Mouse (Mus musculus): ENCODE data around the gene Triobp. TPM values are rescaled to one million over a fixed set of nuclear protein-coding genes. Genes with fewer than 3 reads are reported as not detected.

Triobp gene
- total RNA-seq, 1 experiment, result 30.6 TPM

DNA sequence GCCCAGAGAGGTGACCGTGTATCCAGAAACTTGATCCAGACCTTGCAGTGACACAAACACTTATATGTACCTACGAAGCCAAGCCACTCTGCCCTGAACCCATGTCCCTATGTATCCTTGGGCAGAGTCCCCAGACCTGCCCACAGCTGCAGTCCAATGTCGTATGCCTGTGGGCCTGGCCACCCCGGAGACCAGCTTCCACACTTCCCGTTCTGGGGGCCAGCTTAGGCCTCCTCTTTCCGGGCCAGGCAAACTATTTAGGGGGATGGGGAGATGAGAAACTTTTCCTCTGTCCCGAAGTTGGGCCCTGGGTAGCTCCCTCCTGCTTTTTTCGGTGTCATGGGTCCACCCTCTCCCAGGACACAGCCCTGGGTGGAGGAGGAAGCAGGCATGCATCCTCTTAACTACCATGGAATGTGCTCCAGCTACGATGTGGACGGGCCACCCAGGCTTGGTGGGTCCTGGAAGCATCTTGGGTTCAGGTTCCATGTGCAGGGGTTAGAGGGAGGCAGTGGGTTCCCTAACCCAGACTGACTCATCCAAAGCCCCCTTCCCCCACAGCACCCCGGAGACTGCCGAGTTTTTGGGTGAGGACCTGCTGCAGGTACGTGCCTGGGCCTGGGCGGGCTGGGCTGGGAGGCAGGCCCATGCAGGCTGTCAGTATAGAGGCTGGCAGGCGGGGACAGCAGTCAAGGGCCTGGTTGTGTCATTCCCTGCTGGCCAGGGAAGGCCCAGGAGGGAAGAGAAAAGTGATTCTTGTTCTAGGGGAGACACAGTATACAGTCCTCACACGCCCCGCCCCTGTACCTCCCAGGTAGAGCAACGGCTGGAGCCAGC lies 46.7 kb upstream of the Triobp start:
- Histone ChIP-seq H3K36me3 (ENCODE audit: control insufficient read depth, insufficient read depth, low read length, poor library complexity, severe bottlenecking) (peaks cover 16% of the 10 kb centered on the region), H3K4me3 (ENCODE audit: insufficient read depth in 1 of 2, low read depth in 1 of 2, low read length in 2 of 2, poor library complexity in 1 of 2, severe bottlenecking in 1 of 2) (peak overlapping the region; percentile 81 to 82), H3K9me3 (ENCODE audit: control insufficient read depth, insufficient read depth, low read depth, low read length) (no peaks in the 10 kb centered on the region), H3K4me1 (ENCODE audit: control insufficient read depth in 2 of 2, insufficient read depth in 2 of 2, low read length in 2 of 2, poor library complexity in 1 of 2) (peaks cover 10 to 32% of the 10 kb centered on the region in 2 experiments; a peak in 3 of 4 replicates), H3K9ac (ENCODE audit: insufficient read depth, low read depth, low read length, poor library complexity, severe bottlenecking) (peak overlapping the region; percentile 6; the same call in 1 of the 2 replicates), H3K27ac (ENCODE audit: insufficient read depth, low read depth, low read length, poor library complexity, severe bottlenecking) (no peak overlapping the region)
- in situ Hi-C loops (cut with MboI; ENCODE audit: low sequenced_read_pairs in 2 of 2, unreplicated experiment in 2 of 2), result no loop called here
- DNase-seq (ENCODE audit: low read depth, low spot score), result no peak
- TF ChIP-seq ZNF384 (IDR thresholded peaks at IDR 0.05; ENCODE audit: low read depth, low read length) (no peak), CHD2 (IDR thresholded peaks at IDR 0.05; ENCODE audit: low read depth, low read length) (no peak), HCFC1 (IDR thresholded peaks at IDR 0.05; ENCODE audit: borderline replicate concordance, insufficient read depth, low read length) (no peak), ZC3H11A (IDR thresholded peaks at IDR 0.05; ENCODE audit: borderline replicate concordance, low read depth, low read length) (no peak), MAFK (IDR thresholded peaks at IDR 0.05; ENCODE audit: insufficient read depth, low read depth, low read length) (no peak)

- peaks cover 10 to 28% of the 10 kb centered on the region in 2 experiments; a peak in 3 of 4 replicates for H3K4me1 ChIP-seq (ENCODE audit: control insufficient read depth in 2 of 2, insufficient read depth in 2 of 2, low read length in 2 of 2, poor library complexity in 1 of 2)
- no peak for TF ChIP-seq HCFC1 (IDR thresholded peaks at IDR 0.05; ENCODE audit: borderline replicate concordance, insufficient read depth, low read length)
- TF ChIP-seq CHD2 (IDR thresholded peaks at IDR 0.05; ENCODE audit: low read depth, low read length), result no peak
- no peak for TF ChIP-seq ZC3H11A (IDR thresholded peaks at IDR 0.05; ENCODE audit: borderline replicate concordance, low read depth, low read length)
- no peak for TF ChIP-seq MAFK (IDR thresholded peaks at IDR 0.05; ENCODE audit: insufficient read depth, low read depth, low read length)
- TF ChIP-seq ZNF384 (IDR thresholded peaks at IDR 0.05; ENCODE audit: low read depth, low read length), result no peak
- H3K9ac ChIP-seq (ENCODE audit: insufficient read depth, low read depth, low read length, poor library complexity, severe bottlenecking), result no peak overlapping the region
- no peaks in the 10 kb centered on the region for H3K9me3 ChIP-seq (ENCODE audit: control insufficient read depth, insufficient read depth, low read depth, low read length)
- no peak for DNase-seq (ENCODE audit: low read depth, low spot score)
- H3K27ac ChIP-seq (ENCODE audit: insufficient read depth, low read depth, low read length, poor library complexity, severe bottlenecking), result no peak overlapping the region
- in situ Hi-C loops (cut with MboI; ENCODE audit: low sequenced_read_pairs in 2 of 2, unreplicated experiment in 2 of 2), result no loop called here
- peaks cover 17% of the 10 kb centered on the region for H3K36me3 ChIP-seq (ENCODE audit: control insufficient read depth, insufficient read depth, low read length, poor library complexity, severe bottlenecking)
- H3K4me3 ChIP-seq (ENCODE audit: insufficient read depth in 1 of 2, low read depth in 1 of 2, low read length in 2 of 2, poor library complexity in 1 of 2, severe bottlenecking in 1 of 2), result peak overlapping the region in 1 of 2 experiments; percentile 81; a peak in 1 of 4 replicates
Measured at GRCm38 (mm10) chr15:78901422-78901789, 46.1 kb upstream of the Triobp start.

GRCm38 (mm10) chr15:78903243-78903642 lies 44.3 kb upstream of the Triobp start:
- DNase-seq (ENCODE audit: low read depth, low spot score), result peak; percentile 82
- Histone ChIP-seq H3K4me1 (ENCODE audit: control insufficient read depth in 2 of 2, insufficient read depth in 2 of 2, low read length in 2 of 2, poor library complexity in 1 of 2) (peaks cover 0 to 18% of the 10 kb centered on the region in 2 experiments; a peak in 3 of 4 replicates), H3K9me3 (ENCODE audit: control insufficient read depth, insufficient read depth, low read depth, low read length) (no peaks in the 10 kb centered on the region), H3K9ac (ENCODE audit: insufficient read depth, low read depth, low read length, poor library complexity, severe bottlenecking) (no peak overlapping the region), H3K27ac (ENCODE audit: insufficient read depth, low read depth, low read length, poor library complexity, severe bottlenecking) (no peak overlapping the region), H3K4me3 (ENCODE audit: insufficient read depth in 1 of 2, low read depth in 1 of 2, low read length in 2 of 2, poor library complexity in 1 of 2, severe bottlenecking in 1 of 2) (no peak overlapping the region), H3K36me3 (ENCODE audit: control insufficient read depth, insufficient read depth, low read length, poor library complexity, severe bottlenecking) (peaks cover 30% of the 10 kb centered on the region)
- in situ Hi-C loops (cut with MboI; ENCODE audit: low sequenced_read_pairs in 2 of 2, unreplicated experiment in 2 of 2), result no loop called here
- TF ChIP-seq MAFK (IDR thresholded peaks at IDR 0.05; ENCODE audit: insufficient read depth, low read depth, low read length), result no peak
- TF ChIP-seq CHD2 (IDR thresholded peaks at IDR 0.05; ENCODE audit: low read depth, low read length), result no peak
- TF ChIP-seq ZC3H11A (IDR thresholded peaks at IDR 0.05; ENCODE audit: borderline replicate concordance, low read depth, low read length), result no peak
- TF ChIP-seq HCFC1 (IDR thresholded peaks at IDR 0.05; ENCODE audit: borderline replicate concordance, insufficient read depth, low read length), result no peak
- TF ChIP-seq ZNF384 (IDR thresholded peaks at IDR 0.05; ENCODE audit: low read depth, low read length), result no peak

DNA sequence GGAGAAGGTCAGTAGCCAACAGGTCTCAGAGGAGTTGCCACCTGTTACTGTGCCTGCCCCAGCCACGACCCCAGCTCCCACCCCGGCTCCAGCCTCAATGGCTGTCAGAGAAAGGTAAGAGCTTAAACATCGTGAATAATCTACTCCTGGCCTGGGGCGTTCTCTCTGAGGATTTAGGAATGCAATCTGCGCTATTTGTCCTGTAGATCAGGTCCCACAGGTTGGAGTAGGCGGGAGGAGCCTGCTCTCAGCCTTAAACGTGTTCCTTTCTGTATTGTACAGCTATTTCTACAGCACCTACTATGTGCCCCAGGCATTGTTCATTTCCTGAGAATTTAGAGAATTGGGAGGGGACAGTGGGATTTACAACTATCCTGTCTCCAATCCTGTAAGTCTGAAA lies 39.1 kb upstream of the Triobp start:
- TF ChIP-seq ZC3H11A (IDR thresholded peaks at IDR 0.05; ENCODE audit: borderline replicate concordance, low read depth, low read length) (no peak), HCFC1 (IDR thresholded peaks at IDR 0.05; ENCODE audit: borderline replicate concordance, insufficient read depth, low read length) (no peak), CHD2 (IDR thresholded peaks at IDR 0.05; ENCODE audit: low read depth, low read length) (no peak), MAFK (IDR thresholded peaks at IDR 0.05; ENCODE audit: insufficient read depth, low read depth, low read length) (no peak), ZNF384 (IDR thresholded peaks at IDR 0.05; ENCODE audit: low read depth, low read length) (no peak)
- no peak overlapping the region for H3K27ac ChIP-seq (ENCODE audit: insufficient read depth, low read depth, low read length, poor library complexity, severe bottlenecking)
- in situ Hi-C loops (cut with MboI; ENCODE audit: low sequenced_read_pairs in 2 of 2, unreplicated experiment in 2 of 2), result no loop called here
- H3K9me3 ChIP-seq (ENCODE audit: control insufficient read depth, insufficient read depth, low read depth, low read length), result no peaks in the 10 kb centered on the region
- DNase-seq (ENCODE audit: low read depth, low spot score), result no peak
- peaks cover 39% of the 10 kb centered on the region for H3K36me3 ChIP-seq (ENCODE audit: control insufficient read depth, insufficient read depth, low read length, poor library complexity, severe bottlenecking)
- H3K4me3 ChIP-seq (ENCODE audit: insufficient read depth in 1 of 2, low read depth in 1 of 2, low read length in 2 of 2, poor library complexity in 1 of 2, severe bottlenecking in 1 of 2), result no peak overlapping the region
- peaks cover 0 to 8% of the 10 kb centered on the region in 2 experiments; a peak in 2 of 4 replicates for H3K4me1 ChIP-seq (ENCODE audit: control insufficient read depth in 2 of 2, insufficient read depth in 2 of 2, low read length in 2 of 2, poor library complexity in 1 of 2)
- no peak overlapping the region for H3K9ac ChIP-seq (ENCODE audit: insufficient read depth, low read depth, low read length, poor library complexity, severe bottlenecking)

Measured in ES-E14 (cell line).